ENCODE assay signal across 23 mouse cellular contexts in the genomic region with DNA sequence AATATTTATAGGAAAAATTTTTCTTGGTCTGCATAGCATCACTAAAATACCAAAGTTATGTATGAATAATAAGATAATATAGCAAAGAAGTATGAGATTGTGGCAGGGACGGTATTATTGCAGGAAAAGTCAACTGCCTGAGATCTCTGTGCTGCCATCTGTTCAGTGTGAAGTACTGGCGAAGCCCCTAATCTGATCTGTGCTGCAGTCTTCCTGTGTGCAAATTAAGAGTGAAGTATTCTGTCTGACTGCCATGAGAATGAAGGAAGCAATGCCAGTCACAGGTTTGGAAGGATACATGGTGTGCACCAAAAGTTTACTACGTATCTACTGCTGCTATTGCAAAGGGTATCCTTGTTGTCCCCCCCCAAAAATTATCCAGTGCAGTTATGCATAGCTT.
DNase-seq lines count a peak whose midpoint lies in the region; ATAC-seq and TF ChIP-seq lines count a peak whose summit lies in the region.
"Had no signal": no experiment of that assay in that cellular context is flagged by ENCODE, and none has a peak within 500 bp of the region (broad histone marks: within the 10 kb centered on the region; RNA-seq: fewer than 3 reads in every experiment).

No protein-coding gene starts in this region.

- 82% methylated on average over 3 of the region's 3 CpGs for WGBS in forebrain, embryonic 14.5 days
- 64% methylated on average over 3 of the region's 3 CpGs for WGBS in forebrain, postnatal 0 days
- 74% methylated on average over 3 of the region's 3 CpGs for WGBS in forebrain, embryonic 15.5 days
- WGBS in forebrain, embryonic 13.5 days = 92% methylated on average over 3 of the region's 3 CpGs
- 75% methylated on average over 3 of the region's 3 CpGs for WGBS in forebrain, embryonic 16.5 days
- 91% methylated on average over 3 of the region's 3 CpGs for WGBS in forebrain, embryonic 11.5 days

- TF ChIP-seq CTCF in forebrain, postnatal 0 days (IDR thresholded peaks at IDR 0.05; ENCODE audit: low read depth) = no peak
- TF ChIP-seq CTCF in brain, embryonic 14.5 days (IDR thresholded peaks at IDR 0.05; ENCODE audit: borderline replicate concordance, extremely low read depth, insufficient read depth, insufficient read length) = no peak

- no peak overlapping the region for H3K4me3 ChIP-seq in forebrain, embryonic 14.5 days (ENCODE audit: low read depth, low read length)
- no peak overlapping the region for H3K4me3 ChIP-seq in forebrain, postnatal 0 days (ENCODE audit: low read depth, low read length)
- H3K4me3 ChIP-seq in forebrain, embryonic 15.5 days = no peak overlapping the region
- no peak overlapping the region for H3K4me3 ChIP-seq in forebrain, embryonic 13.5 days
- H3K4me3 ChIP-seq in forebrain, embryonic 16.5 days (replicated peaks; ENCODE audit: low read length) = no peak overlapping the region
- H3K4me3 ChIP-seq in forebrain, embryonic 11.5 days (ENCODE audit: low read depth, low read length) = no peak overlapping the region

- no peak for ATAC-seq in forebrain, embryonic 14.5 days
- no peak for ATAC-seq in forebrain, postnatal 0 days
- ATAC-seq in forebrain, embryonic 15.5 days (replicated peaks) = peak; percentile 64; the same call in 1 of the 2 replicates
- no peak; the same call in 1 of the 2 replicates for ATAC-seq in forebrain, embryonic 13.5 days
- peak; percentile 67 for ATAC-seq in forebrain, embryonic 16.5 days
- ATAC-seq in forebrain, embryonic 11.5 days (replicated peaks; ENCODE audit: low FRiP score) = no peak
- ATAC-seq: activated CD4-positive, CD25-positive, alpha-beta regulatory T cell, adult 4 months; CD4-positive, CD25-positive, alpha-beta regulatory T cell, adult 4 months; Patski had no signal

- no peak overlapping the region for H3K9ac ChIP-seq in forebrain, embryonic 14.5 days (ENCODE audit: low read length)
- no peak overlapping the region for H3K9ac ChIP-seq in forebrain, postnatal 0 days
- H3K9ac ChIP-seq in forebrain, embryonic 15.5 days (replicated peaks) = no peak overlapping the region
- no peak overlapping the region for H3K9ac ChIP-seq in forebrain, embryonic 13.5 days
- H3K9ac ChIP-seq in forebrain, embryonic 16.5 days (replicated peaks; ENCODE audit: low read depth, low read length) = no peak overlapping the region
- no peak overlapping the region for H3K9ac ChIP-seq in forebrain, embryonic 11.5 days (ENCODE audit: low read length)

- H3K27ac ChIP-seq in forebrain, embryonic 14.5 days (ENCODE audit: low read depth, low read length) = no peak overlapping the region
- no peak overlapping the region for H3K27ac ChIP-seq in forebrain, postnatal 0 days (ENCODE audit: low read depth, low read length)
- H3K27ac ChIP-seq in forebrain, embryonic 15.5 days (replicated peaks) = no peak overlapping the region
- H3K27ac ChIP-seq in forebrain, embryonic 13.5 days = no peak overlapping the region
- H3K27ac ChIP-seq in forebrain, embryonic 16.5 days (ENCODE audit: low read length) = no peak overlapping the region
- H3K27ac ChIP-seq in forebrain, embryonic 11.5 days (ENCODE audit: low read depth, low read length) = no peak overlapping the region

- no peaks in the 10 kb centered on the region for H3K4me1 ChIP-seq in forebrain, embryonic 14.5 days (ENCODE audit: control insufficient read depth, insufficient read depth, low read length)
- H3K4me1 ChIP-seq in forebrain, postnatal 0 days (ENCODE audit: insufficient read depth) = no peaks in the 10 kb centered on the region
- H3K4me1 ChIP-seq in forebrain, embryonic 15.5 days = no peaks in the 10 kb centered on the region
- no peaks in the 10 kb centered on the region for H3K4me1 ChIP-seq in forebrain, embryonic 13.5 days
- no peaks in the 10 kb centered on the region for H3K4me1 ChIP-seq in forebrain, embryonic 16.5 days (replicated peaks; ENCODE audit: control insufficient read depth, insufficient read depth, low read length)
- H3K4me1 ChIP-seq in forebrain, embryonic 11.5 days (replicated peaks; ENCODE audit: control insufficient read depth, insufficient read depth, low read length) = no peaks in the 10 kb centered on the region

- TF ChIP-seq POLR2A in brain, embryonic 14.5 days (IDR thresholded peaks at IDR 0.05; ENCODE audit: borderline replicate concordance, extremely low read depth, insufficient read depth, insufficient read length, poor library complexity, severe bottlenecking) = no peak

- H3K9me3 ChIP-seq in forebrain, embryonic 14.5 days (replicated peaks; ENCODE audit: control insufficient read depth, low read length) = no peaks in the 10 kb centered on the region
- H3K9me3 ChIP-seq in forebrain, postnatal 0 days (ENCODE audit: low read length) = no peaks in the 10 kb centered on the region
- no peaks in the 10 kb centered on the region for H3K9me3 ChIP-seq in forebrain, embryonic 15.5 days
- H3K9me3 ChIP-seq in forebrain, embryonic 13.5 days (replicated peaks) = no peaks in the 10 kb centered on the region
- H3K9me3 ChIP-seq in forebrain, embryonic 16.5 days (ENCODE audit: control insufficient read depth, low read length) = no peaks in the 10 kb centered on the region
- no peaks in the 10 kb centered on the region for H3K9me3 ChIP-seq in forebrain, embryonic 11.5 days (ENCODE audit: control insufficient read depth, low read length)
- H3K9me3 ChIP-seq: G1E had no signal

- no peaks in the 10 kb centered on the region for H3K27me3 ChIP-seq in forebrain, embryonic 14.5 days (replicated peaks; ENCODE audit: control insufficient read depth, insufficient read depth, low read length)
- H3K27me3 ChIP-seq in forebrain, postnatal 0 days (ENCODE audit: insufficient read depth, low read length) = no peaks in the 10 kb centered on the region
- H3K27me3 ChIP-seq in forebrain, embryonic 15.5 days = no peaks in the 10 kb centered on the region
- H3K27me3 ChIP-seq in forebrain, embryonic 13.5 days = no peaks in the 10 kb centered on the region
- H3K27me3 ChIP-seq in forebrain, embryonic 16.5 days (replicated peaks; ENCODE audit: control insufficient read depth, insufficient read depth, low read length) = no peaks in the 10 kb centered on the region
- H3K27me3 ChIP-seq in forebrain, embryonic 11.5 days (ENCODE audit: control insufficient read depth, insufficient read depth, low read length) = no peaks in the 10 kb centered on the region
- H3K27me3 ChIP-seq: CH12.LX, Patski had no signal

- no peaks in the 10 kb centered on the region for H3K36me3 ChIP-seq in forebrain, embryonic 14.5 days (ENCODE audit: control insufficient read depth, insufficient read depth, low read length)
- no peaks in the 10 kb centered on the region for H3K36me3 ChIP-seq in forebrain, postnatal 0 days (ENCODE audit: insufficient read depth)
- no peaks in the 10 kb centered on the region for H3K36me3 ChIP-seq in forebrain, embryonic 15.5 days
- H3K36me3 ChIP-seq in forebrain, embryonic 13.5 days (ENCODE audit: poor library complexity, severe bottlenecking) = no peaks in the 10 kb centered on the region
- H3K36me3 ChIP-seq in forebrain, embryonic 16.5 days (ENCODE audit: control insufficient read depth, insufficient read depth) = no peaks in the 10 kb centered on the region
- no peaks in the 10 kb centered on the region for H3K36me3 ChIP-seq in forebrain, embryonic 11.5 days (ENCODE audit: control insufficient read depth, insufficient read depth, low read length)
- H3K36me3 ChIP-seq: G1E had no signal

- no peak overlapping the region for H3K4me2 ChIP-seq in forebrain, embryonic 14.5 days (ENCODE audit: low read length)
- H3K4me2 ChIP-seq in forebrain, postnatal 0 days (ENCODE audit: low read depth) = no peak overlapping the region
- no peak overlapping the region for H3K4me2 ChIP-seq in forebrain, embryonic 15.5 days (replicated peaks)
- no peak overlapping the region for H3K4me2 ChIP-seq in forebrain, embryonic 13.5 days
- H3K4me2 ChIP-seq in forebrain, embryonic 16.5 days (ENCODE audit: low read length) = no peak overlapping the region
- H3K4me2 ChIP-seq in forebrain, embryonic 11.5 days (ENCODE audit: low read depth, low read length, severe bottlenecking) = no peak overlapping the region

- DNase-seq in forebrain, embryonic 14.5 days (ENCODE audit: low spot score) = peak; percentile 7
- no peak for DNase-seq in forebrain, postnatal 0 days
- no peak for DNase-seq in forebrain, embryonic 11.5 days (ENCODE audit: low spot score)
- DNase-seq in brain, embryonic 14.5 days (ENCODE audit: low read depth) = peak; percentile 20
- DNase-seq in embryo, embryonic 10.5 days (ENCODE audit: low spot score) = no peak
- DNase-seq: adrenal gland, adult 2 months; adrenal gland, adult 8-10 months; adrenal gland, postnatal 10 days; adrenal gland, postnatal 14 days; adrenal gland, postnatal 25 days; adrenal gland, postnatal 36 days; B cell, adult 2 months; cerebellum, adult 11 months; cerebellum, adult 11-12 months; cerebellum, adult 18-20 months had no signal

Comparison
In these comparisons a context has a peak if more than half of its experiments do, and no peak if none do; other contexts are left out.
1. ATAC-seq: peak in forebrain, embryonic 15.5 days (single experiment) and forebrain, embryonic 16.5 days (single experiment); none in forebrain, embryonic 14.5 days (single experiment), forebrain, postnatal 0 days (single experiment), forebrain, embryonic 13.5 days (single experiment) and forebrain, embryonic 11.5 days (single experiment).
2. DNase-seq: peak in forebrain, embryonic 14.5 days (single experiment) and brain, embryonic 14.5 days (single experiment); none in forebrain, postnatal 0 days (single experiment), forebrain, embryonic 11.5 days (single experiment) and embryo, embryonic 10.5 days (single experiment).